Mouse (Mus musculus) lung, adult 2 months (tissue): ENCODE data around the gene Melk.

Source experiments
- CTCF ChIP-seq: fragments of 200-500 bp; IDR thresholded peaks from 2 replicates; pipeline ENCODE4 v1.5.1; 2011; ENCODE audit warnings: mild to moderate bottlenecking, low read length, control low read depth; ENCODE audit not compliant: insufficient read depth
- POLR2A ChIP-seq: fragments of 200-500 bp; IDR thresholded peaks from 2 replicates; pipeline ENCODE4 v1.6.1; 2011; ENCODE audit warnings: low read depth, mild to moderate bottlenecking, control low read depth, low read length, borderline replicate concordance; ENCODE audit errors: extremely low read depth

- TF ChIP-seq CTCF = no peak
- TF ChIP-seq POLR2A = no peak
Observed at GRCm38 (mm10) chr4:44281597-44282265, 18.9 kb upstream of the Melk start.
